Mouse (Mus musculus) myocyte (in vitro differentiated cells): ENCODE data around the gene Pax6. TPM values are rescaled to one million over a fixed set of nuclear protein-coding genes. Genes with fewer than 3 reads are reported as not detected.

Experiments used
- H3K27me3 ChIP-seq: one replicate; pipeline ENCODE4 v1.6.1; 2011; ENCODE audit not compliant: control insufficient read depth, insufficient read depth, insufficient read length
- H3K36me3 ChIP-seq: one replicate; pipeline ENCODE4 v1.6.1; 2011; ENCODE audit not compliant: control insufficient read depth, insufficient read depth
- H3K4me2 ChIP-seq: one replicate; pipeline ENCODE4 v1.6.1; 2011; ENCODE audit warnings: low read depth, control low read depth
- H3K4me3 ChIP-seq: one replicate; pipeline ENCODE4 v1.5.1; 2011; ENCODE audit warnings: mild to moderate bottlenecking, control low read depth, moderate library complexity
- H3K79me2 ChIP-seq: one replicate; pipeline ENCODE4 v1.6.1; 2011; ENCODE audit not compliant: control insufficient read depth, insufficient read depth
- H3ac ChIP-seq: one replicate; pipeline ENCODE4 v1.6.1; 2011; ENCODE audit not compliant: control insufficient read depth, insufficient read length
- CEBPB ChIP-seq: IDR thresholded peaks from 2 replicates; pipeline ENCODE4 v1.6.1; 2011; ENCODE audit warnings: mild to moderate bottlenecking, moderate library complexity; ENCODE audit not compliant: poor library complexity, insufficient read depth, severe bottlenecking
- E2F4 ChIP-seq: IDR thresholded peaks from one replicate; pipeline ENCODE4 v1.6.1; 2011; ENCODE audit warnings: mild to moderate bottlenecking, control low read depth, moderate library complexity; ENCODE audit not compliant: insufficient read depth
- MAX ChIP-seq: IDR thresholded peaks from one replicate; pipeline ENCODE4 v1.6.1; 2011; ENCODE audit warnings: low read depth, mild to moderate bottlenecking, control low read depth
- MYOD1 ChIP-seq, 3 experiments: IDR thresholded peaks; one replicate each; pipeline ENCODE4 v1.6.1; 2011; ENCODE audit warnings: control low read depth in 2 of 3, low read depth in 2 of 3, mild to moderate bottlenecking in 2 of 3, moderate library complexity in 1 of 3; ENCODE audit not compliant: insufficient read length in 2 of 3, control insufficient read depth in 1 of 3
- MYOG ChIP-seq, 3 experiments: IDR thresholded peaks; one replicate each; pipeline ENCODE4 v1.6.1; 2011; ENCODE audit warnings: control low read depth in 2 of 3, low read depth in 2 of 3, mild to moderate bottlenecking in 2 of 3; ENCODE audit not compliant: insufficient read length in 2 of 3, control insufficient read depth in 1 of 3, insufficient read depth in 1 of 3
- POLR2A ChIP-seq: IDR thresholded peaks from one replicate; pipeline ENCODE4 v1.6.1; 2011; ENCODE audit warnings: low read depth, mild to moderate bottlenecking, control low read depth, moderate library complexity; ENCODE audit not compliant: insufficient read length
- POLR2AphosphoS2 ChIP-seq: IDR thresholded peaks from one replicate; pipeline ENCODE4 v1.6.1; 2011; ENCODE audit warnings: low read depth, control low read depth; ENCODE audit not compliant: insufficient read length
- REST ChIP-seq: IDR thresholded peaks from one replicate; pipeline ENCODE4 v1.6.1; 2011; ENCODE audit warnings: mild to moderate bottlenecking, control low read depth, moderate library complexity; ENCODE audit not compliant: insufficient read depth, insufficient read length
- SRF ChIP-seq: IDR thresholded peaks from one replicate; pipeline ENCODE4 v1.6.1; 2011; ENCODE audit warnings: low read depth; ENCODE audit not compliant: control insufficient read depth, insufficient read length
- TCF12 ChIP-seq: IDR thresholded peaks from one replicate; pipeline ENCODE4 v1.6.1; 2011; ENCODE audit warnings: mild to moderate bottlenecking, control low read depth; ENCODE audit not compliant: poor library complexity, insufficient read depth, severe bottlenecking
- TCF3 ChIP-seq: IDR thresholded peaks from one replicate; pipeline ENCODE4 v1.6.1; 2011; ENCODE audit warnings: low read depth, control low read depth; ENCODE audit not compliant: insufficient read length
- USF1 ChIP-seq: IDR thresholded peaks from one replicate; pipeline ENCODE4 v1.6.1; 2011; ENCODE audit warnings: low read depth, mild to moderate bottlenecking, control low read depth, moderate library complexity
- polyA plus RNA-seq: library from polyadenylated mRNA; unstranded; fragments of >200 nt; fragmentation: generic; extraction: Trizol; gene quantifications from one replicate; pipeline ENCODE4 v1.2.1, GENCODE M21; 2012; ENCODE audit warnings: missing spikeins

The Pax6 gene
- polyA plus RNA-seq, 1 experiment, result 0.37 TPM

DNA sequence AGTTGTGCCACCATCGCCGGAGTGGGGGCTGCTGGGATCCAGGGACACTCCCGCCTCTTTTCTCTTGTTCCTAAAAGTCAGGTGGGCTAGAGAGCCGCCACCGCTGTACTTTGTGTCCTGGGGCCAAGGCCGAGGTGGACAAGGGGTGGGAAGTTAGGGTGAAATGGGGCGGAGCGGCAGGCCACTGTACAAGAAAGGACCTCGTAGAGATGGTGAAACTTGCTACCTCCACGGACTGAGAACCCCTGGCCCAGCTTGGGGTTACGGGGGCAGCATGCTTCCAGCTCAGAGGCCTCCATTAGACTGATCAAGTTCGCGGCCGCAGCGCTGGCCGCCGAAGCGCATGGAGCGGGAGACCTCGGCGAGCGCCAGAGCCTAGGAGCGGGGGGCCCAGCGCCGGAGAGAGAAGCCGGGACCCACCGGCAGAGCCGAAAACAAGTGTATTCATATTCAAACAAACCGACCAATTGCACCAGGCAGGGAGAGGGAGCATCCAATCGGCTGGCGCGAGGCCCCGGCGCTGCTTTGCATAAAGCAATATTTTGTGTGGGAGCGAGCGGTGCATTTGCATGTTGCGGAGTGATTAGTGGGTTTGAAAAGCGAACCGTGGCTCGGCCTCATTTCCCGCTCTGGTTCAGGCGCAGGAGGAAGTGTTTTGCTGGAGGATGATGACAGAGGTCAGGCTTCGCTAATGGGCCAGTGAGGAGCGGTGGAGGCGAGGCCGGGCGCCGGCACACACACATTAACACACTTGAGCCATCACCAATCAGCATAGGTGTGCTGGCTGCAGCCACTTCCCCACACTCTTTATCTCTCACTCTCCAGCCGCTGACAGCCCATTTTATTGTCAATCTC lies 6.4 kb downstream of the Pax6 start:
- TF ChIP-seq MAX, result no peak
- TF ChIP-seq TCF12, result no peak
- no peak for TF ChIP-seq MYOD1 (IDR thresholded peaks at IDR 0.05; ENCODE audit: control insufficient read depth in 1 of 3, insufficient read length in 2 of 3, low read depth in 2 of 3)
- Histone ChIP-seq H3K79me2 (no peaks in the 10 kb centered on the region), H3K4me3 (peak overlapping the region; percentile 16), H3K27me3 (peaks cover 11% of the 10 kb centered on the region), H3K36me3 (no peaks in the 10 kb centered on the region), H3ac (peak overlapping the region; percentile 4), H3K4me2 (peak overlapping the region; percentile 75)

DNA sequence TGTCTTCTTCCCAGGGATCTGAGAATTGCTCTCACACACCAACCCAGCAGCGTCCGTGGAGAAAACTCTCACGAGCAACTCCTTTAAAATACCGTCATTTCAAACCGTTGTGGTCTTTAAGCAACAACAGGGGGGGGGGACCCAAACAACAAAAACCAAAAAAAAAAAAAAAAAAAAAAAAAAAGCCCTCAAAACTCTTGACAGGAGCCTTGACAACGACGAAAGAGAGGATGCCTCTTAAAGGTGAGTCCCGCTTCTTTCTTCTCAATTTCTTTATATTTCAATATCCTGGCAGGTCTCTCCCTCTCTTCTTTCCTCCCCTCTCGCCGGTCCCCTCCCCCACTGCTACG lies 7.0 kb downstream of the Pax6 start:
- H3K79me2 ChIP-seq, result no peaks in the 10 kb centered on the region
- TF ChIP-seq MYOG (IDR thresholded peaks at IDR 0.05; ENCODE audit: control insufficient read depth in 1 of 3, insufficient read depth in 1 of 3, insufficient read length in 2 of 3, low read depth in 2 of 3) (no peak), POLR2A (no peak)
- H3ac ChIP-seq, result peak overlapping the region; percentile 4
- no peaks in the 10 kb centered on the region for H3K36me3 ChIP-seq
- peak overlapping the region; percentile 16 for H3K4me3 ChIP-seq
- H3K27me3 ChIP-seq, result peaks cover 7% of the 10 kb centered on the region
- peak overlapping the region; percentile 75 for H3K4me2 ChIP-seq

DNA sequence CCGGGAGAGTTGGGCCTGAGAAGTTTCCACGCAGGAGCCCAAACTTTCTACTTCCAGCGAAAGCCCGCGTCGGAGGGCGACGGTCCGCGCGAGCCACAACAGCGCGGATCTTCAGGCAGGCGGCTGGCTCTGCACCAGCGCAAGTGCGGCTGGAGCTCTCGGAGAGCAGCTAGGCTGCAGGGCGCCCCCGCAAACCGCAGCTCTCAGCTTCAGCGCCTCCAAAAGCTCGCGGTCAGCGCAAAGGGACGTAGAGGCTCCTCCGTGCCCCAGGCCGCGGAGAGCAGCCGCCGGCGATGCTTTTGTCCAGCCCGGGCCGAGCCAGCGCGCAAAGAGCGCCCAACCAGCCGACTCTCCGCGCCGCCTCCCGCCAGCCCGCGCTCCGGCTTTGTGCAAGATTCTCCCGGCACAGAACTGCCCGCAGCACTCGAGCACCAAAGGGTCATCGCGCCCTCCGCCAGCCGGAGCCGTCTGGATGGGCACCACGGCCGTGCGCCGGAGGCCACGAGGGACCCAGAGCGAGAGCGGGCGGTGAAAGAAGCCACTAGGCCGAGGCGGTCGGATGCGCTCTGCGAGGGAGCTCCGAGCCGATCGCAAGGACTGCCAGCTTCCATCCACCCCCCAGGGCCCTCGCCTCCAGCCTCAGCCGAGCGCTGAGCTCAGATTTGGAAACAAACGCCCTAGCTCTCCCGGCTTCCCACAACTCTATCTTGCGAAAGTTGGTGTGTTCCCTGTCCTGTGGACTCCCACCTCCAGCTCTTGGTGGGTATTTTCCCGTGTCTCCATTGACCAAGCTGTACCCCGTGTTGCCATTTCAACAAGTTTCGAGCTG lies 7.6 kb downstream of the Pax6 start:
- Histone ChIP-seq H3K4me2 (peak overlapping the region; percentile 75), H3K4me3 (peak overlapping the region; percentile 16), H3K79me2 (no peaks in the 10 kb centered on the region), H3K36me3 (no peaks in the 10 kb centered on the region), H3K27me3 (peaks cover 7% of the 10 kb centered on the region), H3ac (peak overlapping the region; percentile 4)
- TF ChIP-seq SRF (no peak), MYOD1 (IDR thresholded peaks at IDR 0.05; ENCODE audit: control insufficient read depth in 1 of 3, insufficient read length in 2 of 3, low read depth in 2 of 3) (peak in 1 of 3 experiments; percentile 35), MYOG (IDR thresholded peaks at IDR 0.05; ENCODE audit: control insufficient read depth in 1 of 3, insufficient read depth in 1 of 3, insufficient read length in 2 of 3, low read depth in 2 of 3) (peak in 1 of 3 experiments; percentile 4), CEBPB (no peak), E2F4 (no peak), REST (no peak), USF1 (no peak), MAX (no peak), TCF3 (no peak), TCF12 (no peak), POLR2AphosphoS2 (no peak), POLR2A (no peak)

GRCm38 (mm10) chr2:105676909-105677433 lies 8.3 kb downstream of the Pax6 start:
- peak overlapping the region; percentile 75 for H3K4me2 ChIP-seq
- no peaks in the 10 kb centered on the region for H3K79me2 ChIP-seq
- TF ChIP-seq POLR2A (no peak), MYOG (IDR thresholded peaks at IDR 0.05; ENCODE audit: control insufficient read depth in 1 of 3, insufficient read depth in 1 of 3, insufficient read length in 2 of 3, low read depth in 2 of 3) (no peak), SRF (no peak), TCF3 (no peak), POLR2AphosphoS2 (no peak), USF1 (no peak), REST (no peak), E2F4 (no peak), TCF12 (no peak), MYOD1 (IDR thresholded peaks at IDR 0.05; ENCODE audit: control insufficient read depth in 1 of 3, insufficient read length in 2 of 3, low read depth in 2 of 3) (no peak), MAX (no peak), CEBPB (no peak)
- H3K36me3 ChIP-seq, result no peaks in the 10 kb centered on the region
- H3K4me3 ChIP-seq, result peak overlapping the region; percentile 16
- peaks cover 7% of the 10 kb centered on the region for H3K27me3 ChIP-seq
- peak overlapping the region; percentile 4 for H3ac ChIP-seq
